Mouse (Mus musculus) neural tube, embryonic 11.5 days (tissue): Measurements from ENCODE around the gene Chl1. TPM values are rescaled to one million over a fixed set of nuclear protein-coding genes. Genes with fewer than 3 reads are reported as not detected.

Source experiments
- ATAC-seq: fragments of 200-750 bp; cut with Nextera tagmentation; 2 replicates; pipeline ENCODE4 v1.8.0; 2017; ENCODE audit warnings: moderate number of reproducible peaks, mild to moderate bottlenecking, moderate TSS enrichment, moderate library complexity; ENCODE audit not compliant: insufficient read depth, low FRiP score, low TSS enrichment
- DNase-seq: peaks from one replicate; pipeline ENCODE4 v3.0.0-alpha.2; 2015; ENCODE audit warnings: low spot score
- H3K27ac ChIP-seq: fragments of 300-500 bp; sonication (generic); 2 replicates; pipeline ENCODE4 v1.5.1; 2014; ENCODE audit warnings: low read depth, mild to moderate bottlenecking, low read length
- H3K27me3 ChIP-seq: fragments of 300-500 bp; sonication (generic); 2 replicates; pipeline ENCODE4 v1.6.1; 2014; ENCODE audit warnings: mild to moderate bottlenecking, low read length, mixed read lengths; ENCODE audit not compliant: control insufficient read depth, insufficient read depth
- H3K36me3 ChIP-seq: fragments of 300-500 bp; sonication (generic); 2 replicates; pipeline ENCODE4 v1.6.1; 2014; ENCODE audit warnings: mild to moderate bottlenecking, low read length, moderate library complexity, mixed read lengths; ENCODE audit not compliant: control insufficient read depth, insufficient read depth
- H3K4me1 ChIP-seq: fragments of 300-500 bp; sonication (generic); 2 replicates; pipeline ENCODE4 v1.6.1; 2014; ENCODE audit warnings: low read length, mixed read lengths; ENCODE audit not compliant: control insufficient read depth, insufficient read depth
- H3K4me2 ChIP-seq: fragments of 300-500 bp; sonication (generic); 2 replicates; pipeline ENCODE4 v1.6.1; 2014; ENCODE audit warnings: low read depth, mild to moderate bottlenecking, moderate library complexity
- H3K4me3 ChIP-seq: fragments of 300-500 bp; sonication (generic); 2 replicates; pipeline ENCODE4 v1.5.1; 2014; ENCODE audit warnings: low read depth, low read length
- H3K9ac ChIP-seq: fragments of 300-500 bp; sonication (generic); 2 replicates; pipeline ENCODE4 v1.6.1; 2014; ENCODE audit warnings: mild to moderate bottlenecking, low read length
- H3K9me3 ChIP-seq: fragments of 300-500 bp; sonication (generic); 2 replicates; pipeline ENCODE4 v1.6.1; 2016; ENCODE audit warnings: low read length; ENCODE audit not compliant: control insufficient read depth
- WGBS: fragments of 180-500 bp; shearing (Covaris S2); extraction: QIAGEN DNeasy Blood & Tissue Kit; methylation state at CpG from one replicate; pipeline ENCODE4 v1.1.7; 2014; 5-methylcytosine and 5-hydroxymethylcytosine counted together
- polyA plus RNA-seq: library from polyadenylated mRNA; unstranded; fragments of >200 nt; fragmentation: Nextera tagmentation; extraction: Ambion mirVana; gene quantifications from 2 replicates; pipeline ENCODE4 v1.2.1, GENCODE M21; 2014

Chl1 gene
- polyA plus RNA-seq, 1 experiment from 2014 or later: 18.5 TPM

GRCm38 (mm10) chr6:103526945-103527777 lies 16.8 kb downstream of the Chl1 start:
- 84% methylated on average over 8 of the region's 8 CpGs for WGBS
- no peaks in the 10 kb centered on the region for H3K27me3 ChIP-seq
- H3K4me1 ChIP-seq: no peaks in the 10 kb centered on the region
- no peak overlapping the region for H3K4me2 ChIP-seq
- DNase-seq (no peak), ATAC-seq (no peak)
- H3K9me3 ChIP-seq: no peaks in the 10 kb centered on the region
- no peak overlapping the region for H3K27ac ChIP-seq
- no peaks in the 10 kb centered on the region for H3K36me3 ChIP-seq
- no peak overlapping the region for H3K4me3 ChIP-seq
- no peak overlapping the region for H3K9ac ChIP-seq

- no peak overlapping the region for H3K4me3 ChIP-seq
- DNase-seq (no peak), ATAC-seq (no peak)
- no peak overlapping the region for H3K9ac ChIP-seq
- H3K4me2 ChIP-seq: no peak overlapping the region
- no peaks in the 10 kb centered on the region for H3K36me3 ChIP-seq
- H3K4me1 ChIP-seq: no peaks in the 10 kb centered on the region
- no peaks in the 10 kb centered on the region for H3K9me3 ChIP-seq
- H3K27ac ChIP-seq: no peak overlapping the region
- no peaks in the 10 kb centered on the region for H3K27me3 ChIP-seq
Observed at GRCm38 (mm10) chr6:103533048-103533447, 22.7 kb downstream of the Chl1 start.

GRCm38 (mm10) chr6:103534027-103534426 lies 23.6 kb downstream of the Chl1 start:
- no peaks in the 10 kb centered on the region for H3K27me3 ChIP-seq
- H3K27ac ChIP-seq: no peak overlapping the region
- 86% methylated on average over 2 of the region's 2 CpGs for WGBS
- no peak overlapping the region for H3K4me2 ChIP-seq
- no peak overlapping the region for H3K4me3 ChIP-seq
- H3K9me3 ChIP-seq: no peaks in the 10 kb centered on the region
- DNase-seq (no peak), ATAC-seq (no peak)
- H3K9ac ChIP-seq: no peak overlapping the region
- no peaks in the 10 kb centered on the region for H3K36me3 ChIP-seq
- no peaks in the 10 kb centered on the region for H3K4me1 ChIP-seq

- no peak for ATAC-seq
- DNase-seq: no peak
- H3K4me3 ChIP-seq: no peak overlapping the region
- no peaks in the 10 kb centered on the region for H3K9me3 ChIP-seq
- 72% methylated on average over 2 of the region's 2 CpGs for WGBS
- H3K27ac ChIP-seq: no peak overlapping the region
- no peak overlapping the region for H3K4me2 ChIP-seq
- no peak overlapping the region for H3K9ac ChIP-seq
- no peaks in the 10 kb centered on the region for H3K27me3 ChIP-seq
- no peaks in the 10 kb centered on the region for H3K4me1 ChIP-seq
- no peaks in the 10 kb centered on the region for H3K36me3 ChIP-seq
Observed at GRCm38 (mm10) chr6:103542576-103542975, 32.2 kb downstream of the Chl1 start.

- no peak for DNase-seq
- no peaks in the 10 kb centered on the region for H3K4me1 ChIP-seq
- no peaks in the 10 kb centered on the region for H3K9me3 ChIP-seq
- H3K27ac ChIP-seq: no peak overlapping the region
- ATAC-seq: no peak
- H3K4me2 ChIP-seq: no peak overlapping the region
- no peak overlapping the region for H3K4me3 ChIP-seq
- no peaks in the 10 kb centered on the region for H3K36me3 ChIP-seq
- WGBS: 28% methylated on average over 1 of the region's 1 CpGs
- H3K27me3 ChIP-seq: no peaks in the 10 kb centered on the region
- no peak overlapping the region for H3K9ac ChIP-seq
Observed at GRCm38 (mm10) chr6:103543753-103544152, 33.4 kb downstream of the Chl1 start.

- no peak overlapping the region for H3K27ac ChIP-seq
- no peaks in the 10 kb centered on the region for H3K27me3 ChIP-seq
- DNase-seq (no peak), ATAC-seq (no peak)
- no peak overlapping the region for H3K9ac ChIP-seq
- no peak overlapping the region for H3K4me3 ChIP-seq
- no peaks in the 10 kb centered on the region for H3K36me3 ChIP-seq
- 74% methylated on average over 3 of the region's 3 CpGs for WGBS
- no peaks in the 10 kb centered on the region for H3K4me1 ChIP-seq
- no peak overlapping the region for H3K4me2 ChIP-seq
- H3K9me3 ChIP-seq: no peaks in the 10 kb centered on the region
Observed at GRCm38 (mm10) chr6:103546314-103546713, 35.9 kb downstream of the Chl1 start.

GRCm38 (mm10) chr6:103549929-103550328 lies 39.5 kb downstream of the Chl1 start:
- Histone ChIP-seq H3K4me3 (no peak overlapping the region), H3K4me2 (no peak overlapping the region), H3K27me3 (no peaks in the 10 kb centered on the region), H3K27ac (no peak overlapping the region), H3K4me1 (no peaks in the 10 kb centered on the region), H3K9me3 (no peaks in the 10 kb centered on the region), H3K9ac (no peak overlapping the region), H3K36me3 (no peaks in the 10 kb centered on the region)
- ATAC-seq: no peak
- DNase-seq: no peak
- WGBS: 87% methylated on average over 4 of the region's 4 CpGs

- Histone ChIP-seq H3K27me3 (no peaks in the 10 kb centered on the region), H3K27ac (no peak overlapping the region), H3K4me1 (peaks cover 3% of the 10 kb centered on the region; the same call in 1 of the 2 replicates), H3K36me3 (no peaks in the 10 kb centered on the region), H3K9ac (no peak overlapping the region), H3K4me2 (no peak overlapping the region), H3K9me3 (no peaks in the 10 kb centered on the region), H3K4me3 (no peak overlapping the region)
- WGBS: 58% methylated on average over 5 of the region's 5 CpGs
- DNase-seq: no peak
- no peak for ATAC-seq
Observed at GRCm38 (mm10) chr6:103558037-103558893, 47.9 kb downstream of the Chl1 start.

GRCm38 (mm10) chr6:103558894-103559225 lies 48.5 kb downstream of the Chl1 start:
- WGBS: 70% methylated on average over 3 of the region's 3 CpGs
- Histone ChIP-seq H3K4me1 (peaks cover 3% of the 10 kb centered on the region; the same call in 1 of the 2 replicates), H3K9me3 (no peaks in the 10 kb centered on the region), H3K27ac (no peak overlapping the region), H3K4me3 (no peak overlapping the region), H3K9ac (no peak overlapping the region), H3K27me3 (no peaks in the 10 kb centered on the region), H3K4me2 (no peak overlapping the region), H3K36me3 (no peaks in the 10 kb centered on the region)
- no peak for ATAC-seq
- no peak for DNase-seq
